Mouse (Mus musculus) testis, adult 2 months (tissue): ENCODE results near the gene Retsat.

Experiments
- CTCF ChIP-seq: fragments of 200-500 bp; IDR thresholded peaks from 2 replicates; pipeline ENCODE4 v1.5.1; 2012; ENCODE audit warnings: low read depth, mild to moderate bottlenecking, inconsistent platforms, low read length, moderate library complexity; ENCODE audit not compliant: control insufficient read depth, insufficient read depth, insufficient replicate concordance
- POLR2A ChIP-seq: fragments of 200-500 bp; IDR thresholded peaks from 2 replicates; pipeline ENCODE4 v1.6.1; 2012; ENCODE audit warnings: low read depth, mild to moderate bottlenecking, inconsistent platforms, low read length, moderate library complexity; ENCODE audit not compliant: control insufficient read depth

GRCm38 (mm10) chr6:72583211-72583839 is 14.9 kb upstream of the Retsat start:
- TF ChIP-seq CTCF, result no peak
- TF ChIP-seq POLR2A, result no peak
